Mouse (Mus musculus): ENCODE results near the gene Slc10a1. TPM values are rescaled to one million over a fixed set of nuclear protein-coding genes. Genes with fewer than 3 reads are reported as not detected.
A peak's percentile ranks its signal among the peaks of the same experiment; 100 is the strongest.

The Slc10a1 gene
- total and polyA plus RNA-seq, 3 experiments = 0.12 to 0.18 TPM; not detected in 1

GRCm38 (mm10) chr12:80982326-80982725, 13.8 kb upstream of the Slc10a1 start:
- H3K79me2 ChIP-seq (ENCODE audit: control insufficient read depth, insufficient read depth, low read length, poor library complexity) = no peaks in the 10 kb centered on the region
- H3K9me3 ChIP-seq (replicated peaks; ENCODE audit: insufficient read depth, low read length) = no peaks in the 10 kb centered on the region
- peaks cover 0 to 3% of the 10 kb centered on the region in 2 experiments; a peak in 1 of 4 replicates for H3K4me1 ChIP-seq (ENCODE audit: control insufficient read depth in 1 of 2, insufficient read depth in 2 of 2, low read length in 2 of 2)
- TF ChIP-seq ZMIZ1 (IDR thresholded peaks at IDR 0.05; ENCODE audit: low read depth, low read length) = no peak
- TF ChIP-seq POLR2A (IDR thresholded peaks at IDR 0.05; ENCODE audit: control insufficient read depth in 1 of 2, insufficient read depth in 1 of 2, low read depth in 1 of 2, low read length in 2 of 2, poor library complexity in 1 of 2) = no peak
- TF ChIP-seq ZC3H11A (IDR thresholded peaks at IDR 0.05; ENCODE audit: low read depth, low read length) = peak; percentile 98
- TF ChIP-seq TCF12 (IDR thresholded peaks at IDR 0.05; ENCODE audit: low read depth, low read length) = no peak
- TF ChIP-seq SMC3 (IDR thresholded peaks at IDR 0.05; ENCODE audit: low read depth, low read length) = peak; percentile 98
- no peak for TF ChIP-seq CHD1 (IDR thresholded peaks at IDR 0.05; ENCODE audit: low read depth, low read length)
- TF ChIP-seq MYC (IDR thresholded peaks at IDR 0.05; ENCODE audit: low read depth, low read length) = peak; percentile 78; the same call in 1 of the 2 replicates
- TF ChIP-seq CTCF (IDR thresholded peaks at IDR 0.05 in 2 of 3, conservative IDR thresholded peaks at IDR 0.05 in 1 of 3; ENCODE audit: control insufficient read depth in 1 of 3, insufficient read depth in 1 of 3, low read depth in 2 of 3, low read length in 3 of 3, poor library complexity in 1 of 3, severe bottlenecking in 1 of 3) = peak; percentile 95 to 98 (median 98)
- H3K9ac ChIP-seq (ENCODE audit: control insufficient read depth, low read depth, low read length, poor library complexity, severe bottlenecking) = no peak overlapping the region
- H3K4me3 ChIP-seq (ENCODE audit: control insufficient read depth in 1 of 2, insufficient read depth in 1 of 2, low read depth in 2 of 2, low read length in 2 of 2) = no peak overlapping the region
- H3K27ac ChIP-seq (ENCODE audit: control insufficient read depth, low read depth, low read length) = no peak overlapping the region
- H3K27me3 ChIP-seq (ENCODE audit: control insufficient read depth in 1 of 2, insufficient read depth in 2 of 2, low read length in 2 of 2) = no peaks in the 10 kb centered on the region
- no peaks in the 10 kb centered on the region; a peak in 1 of 4 replicates for H3K36me3 ChIP-seq (ENCODE audit: control insufficient read depth in 1 of 2, insufficient read depth in 2 of 2, low read length in 2 of 2)
- peak; percentile 71 for DNase-seq (ENCODE audit: low read depth, low spot score)

GRCm38 (mm10) chr12:80975939-80976671, 7.6 kb upstream of the Slc10a1 start:
- Histone ChIP-seq H3K9ac (ENCODE audit: control insufficient read depth, low read depth, low read length, poor library complexity, severe bottlenecking) (no peak overlapping the region), H3K79me2 (ENCODE audit: control insufficient read depth, insufficient read depth, low read length, poor library complexity) (no peaks in the 10 kb centered on the region), H3K27ac (ENCODE audit: control insufficient read depth, low read depth, low read length) (no peak overlapping the region), H3K4me3 (ENCODE audit: control insufficient read depth in 1 of 2, insufficient read depth in 1 of 2, low read depth in 2 of 2, low read length in 2 of 2) (no peak overlapping the region), H3K36me3 (ENCODE audit: control insufficient read depth in 1 of 2, insufficient read depth in 2 of 2, low read length in 2 of 2) (no peaks in the 10 kb centered on the region), H3K9me3 (replicated peaks; ENCODE audit: insufficient read depth, low read length) (no peaks in the 10 kb centered on the region), H3K4me1 (ENCODE audit: control insufficient read depth in 1 of 2, insufficient read depth in 2 of 2, low read length in 2 of 2) (no peaks in the 10 kb centered on the region), H3K27me3 (ENCODE audit: control insufficient read depth in 1 of 2, insufficient read depth in 2 of 2, low read length in 2 of 2) (peaks cover 13 to 14% of the 10 kb centered on the region in 2 experiments)
- TF ChIP-seq MXI1 (IDR thresholded peaks at IDR 0.05; ENCODE audit: low read depth, low read length) (no peak), MYC (IDR thresholded peaks at IDR 0.05; ENCODE audit: low read depth, low read length) (no peak), POLR2AphosphoS5 (IDR thresholded peaks at IDR 0.05; ENCODE audit: borderline replicate concordance, low read depth, low read length) (no peak), MAX (IDR thresholded peaks at IDR 0.05; ENCODE audit: low read length) (no peak), TCF12 (IDR thresholded peaks at IDR 0.05; ENCODE audit: low read depth, low read length) (no peak), TBP (IDR thresholded peaks at IDR 0.05; ENCODE audit: low read depth, low read length) (no peak), SIN3A (IDR thresholded peaks at IDR 0.05; ENCODE audit: low read length) (no peak), HCFC1 (IDR thresholded peaks at IDR 0.05; ENCODE audit: low read depth, low read length) (no peak), RAD21 (IDR thresholded peaks at IDR 0.05; ENCODE audit: low read depth, low read length) (no peak), EP300 (IDR thresholded peaks at IDR 0.05; ENCODE audit: low read depth in 1 of 2, low read length in 2 of 2) (no peak), CTCF (IDR thresholded peaks at IDR 0.05 in 2 of 3, conservative IDR thresholded peaks at IDR 0.05 in 1 of 3; ENCODE audit: control insufficient read depth in 1 of 3, insufficient read depth in 1 of 3, low read depth in 2 of 3, low read length in 3 of 3, poor library complexity in 1 of 3, severe bottlenecking in 1 of 3) (no peak), ELF1 (IDR thresholded peaks at IDR 0.05; ENCODE audit: low read depth, low read length) (no peak), JUND (IDR thresholded peaks at IDR 0.05; ENCODE audit: low read depth, low read length) (no peak), ETS1 (IDR thresholded peaks at IDR 0.05; ENCODE audit: low read depth, low read length) (no peak), UBTF (IDR thresholded peaks at IDR 0.05; ENCODE audit: borderline replicate concordance, insufficient read depth, low read depth, low read length) (no peak), BHLHE40 (IDR thresholded peaks at IDR 0.05; ENCODE audit: borderline replicate concordance, low read depth, low read length) (no peak), NELFE (IDR thresholded peaks at IDR 0.05; ENCODE audit: low read depth, low read length) (no peak), KAT2A (conservative IDR thresholded peaks at IDR 0.05; ENCODE audit: low read depth, low read length) (no peak), ZNF384 (IDR thresholded peaks at IDR 0.05; ENCODE audit: low read depth, low read length) (no peak), USF1 (IDR thresholded peaks at IDR 0.05; ENCODE audit: low read depth, low read length) (no peak)
- no peak for DNase-seq (ENCODE audit: low read depth, low spot score)

Data from MEL (cell line).